Mouse (Mus musculus) heart, postnatal 10 days (tissue): ENCODE data around the gene Nepro. TPM values are rescaled to one million over a fixed set of nuclear protein-coding genes. Genes with fewer than 3 reads are reported as not detected.

Experiments used
- DNase-seq, 2 experiments: peaks; one replicate each; pipeline ENCODE4 v3.0.0; 2021
- intact Hi-C: fragments of 180-260 bp; cut with DNase I; formaldehyde crosslinking; loops from one replicate; pipeline ENCODE4 v1.15.1; 2025
- total RNA-seq, 2 experiments: library from RNA; stranded (reverse); gene quantifications; 2 replicates each; pipeline ENCODE4 v1.2.3; 2021

The Nepro gene
- total RNA-seq: 1 to 10 TPM; 5.4 to 5.9 TPM

- peak; percentile 97 for DNase-seq
- intact Hi-C loops: loop anchor here (10.0 kb wide), 1 partner anchor 301 kb away; no protein-coding TSS in a partner anchor
These were observed at the start of gene Nepro for GRCm38 (mm10) chr16:44724083-44724787. Nepro (plus strand) TSS chr16:44724301.

GRCm38 (mm10) chr16:44676357-44676756, 47.7 kb upstream of the Nepro start:
- intact Hi-C loops: no loop called here
- DNase-seq: no peak

GRCm38 (mm10) chr16:44679082-44679481, 45.0 kb upstream of the Nepro start:
- intact Hi-C loops: no loop called here
- no peak for DNase-seq

- intact Hi-C loops: no loop called here
- DNase-seq: no peak
These were observed 44.6 kb upstream of the Nepro start for GRCm38 (mm10) chr16:44679503-44679971.

DNA sequence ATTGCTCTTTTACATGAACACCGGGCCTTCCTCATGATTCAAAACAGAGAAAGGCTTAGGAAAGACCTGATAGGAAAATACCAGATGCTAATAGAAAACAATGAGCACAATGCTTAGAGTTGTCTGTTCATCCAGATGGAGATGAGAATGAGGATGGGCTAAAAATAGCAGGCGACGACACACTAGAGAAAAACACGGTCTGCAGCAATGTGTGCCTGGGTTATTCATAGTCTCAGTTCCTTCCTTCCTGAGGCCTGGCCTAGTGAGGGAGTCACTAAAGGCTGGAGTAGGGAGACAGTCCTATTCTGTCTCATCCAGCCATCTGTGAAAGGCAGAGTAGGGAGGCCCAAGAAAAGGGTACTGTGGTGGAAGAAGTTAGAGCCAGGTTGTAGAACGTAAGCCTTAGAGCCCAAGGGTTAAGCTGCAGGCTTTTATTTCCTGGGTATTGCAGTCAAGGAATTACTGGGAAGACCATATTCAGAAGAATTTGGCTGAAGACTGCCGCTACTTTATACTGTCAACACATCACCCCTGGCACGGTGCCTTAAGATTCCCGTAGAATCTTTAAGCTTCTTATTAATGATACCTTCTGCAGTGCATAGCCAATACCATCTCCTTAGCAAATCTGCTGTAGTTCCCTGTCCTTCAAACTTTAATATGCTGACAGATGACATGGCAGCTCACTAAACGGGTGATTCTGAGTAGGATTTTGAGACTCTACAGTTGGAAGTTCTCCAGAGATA, 43.2 kb upstream of the Nepro start:
- peak; percentile 59 to 61 for DNase-seq
- intact Hi-C loops: loop anchor here (5.0 kb wide), 1 partner anchor 34 kb away; no protein-coding TSS in a partner anchor

DNA sequence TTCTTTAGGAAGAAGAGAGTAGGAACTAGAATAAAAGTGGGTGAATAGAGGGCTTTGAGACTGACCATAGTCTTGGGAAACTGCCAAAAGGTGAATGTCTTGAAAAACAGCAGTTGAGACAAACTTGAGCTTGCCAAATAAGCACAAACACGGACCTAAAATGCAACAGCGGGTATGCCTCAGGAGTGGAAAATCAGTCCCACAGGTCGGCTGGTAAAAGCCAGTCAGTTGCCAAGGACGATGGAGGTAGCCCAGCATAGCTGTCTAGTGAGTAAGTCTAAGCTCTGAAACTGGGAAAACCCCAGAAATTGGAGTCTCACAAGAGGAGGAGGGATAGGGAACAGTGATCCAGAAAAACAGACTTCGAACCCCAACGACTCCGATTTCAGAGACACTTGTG, 39.5 kb upstream of the Nepro start:
- DNase-seq: no peak
- intact Hi-C loops: loop anchor here (5.0 kb wide), 1 partner anchor 37 kb away; no protein-coding TSS in a partner anchor

DNA sequence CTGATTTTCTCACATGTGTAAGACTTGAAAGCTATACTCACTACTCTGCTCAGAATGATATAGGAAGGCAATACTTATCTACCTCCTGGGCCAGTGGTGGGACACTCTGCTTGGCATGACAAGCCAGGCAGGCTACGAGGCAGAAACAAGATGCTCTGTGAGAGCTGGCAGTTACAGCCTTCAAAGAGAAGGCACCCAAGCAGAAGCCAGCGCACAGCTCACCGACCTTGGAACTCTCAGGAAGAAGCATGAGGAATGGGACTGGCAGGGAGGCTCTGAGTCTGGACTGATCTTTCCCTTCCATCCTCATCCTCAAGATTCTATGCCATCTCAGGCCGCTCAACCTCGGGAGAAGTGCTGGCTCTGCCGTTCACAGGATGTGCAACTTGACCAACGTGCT, 38.7 kb upstream of the Nepro start:
- DNase-seq: no peak
- intact Hi-C loops: no loop called here

GRCm38 (mm10) chr16:44686991-44687718, 36.9 kb upstream of the Nepro start:
- DNase-seq: no peak
- intact Hi-C loops: no loop called here

DNA sequence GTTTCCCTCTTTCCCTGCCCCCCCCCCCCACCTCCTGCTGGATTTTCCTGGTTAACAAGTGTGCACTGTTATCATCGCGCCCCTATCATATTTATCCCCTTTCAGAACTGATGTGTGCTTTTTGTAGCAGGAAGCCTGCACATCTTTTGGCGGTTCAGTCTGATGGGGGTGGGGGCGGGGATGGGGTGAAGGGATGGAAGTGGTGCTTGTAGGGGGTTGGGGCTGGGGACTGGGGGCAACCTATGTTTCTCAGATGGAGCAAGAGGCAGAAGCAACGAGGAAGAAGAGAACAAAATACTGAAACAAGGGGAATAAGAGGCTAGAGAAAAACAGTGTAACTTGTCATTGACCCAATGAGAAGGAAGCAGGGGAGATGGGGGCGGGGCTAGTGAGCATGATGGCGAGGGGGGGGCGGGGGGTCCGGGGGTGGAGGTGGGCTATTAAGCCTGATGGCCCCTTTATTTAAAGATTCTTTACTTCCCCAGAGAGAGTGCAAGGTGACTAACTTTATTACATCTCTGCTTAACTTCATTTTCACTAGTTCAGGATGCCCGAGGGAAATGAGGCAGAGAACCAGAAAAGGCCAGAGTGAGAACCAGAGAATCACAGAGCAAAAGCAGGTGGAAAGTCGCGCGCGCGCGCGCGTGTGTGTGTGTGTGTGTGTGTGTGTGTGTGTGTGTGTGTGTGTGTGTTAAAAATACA, 36.2 kb upstream of the Nepro start:
- intact Hi-C loops: no loop called here
- no peak for DNase-seq

- no peak for DNase-seq
- intact Hi-C loops: no loop called here
These were observed 35.6 kb upstream of the Nepro start for GRCm38 (mm10) chr16:44688507-44688906.

- DNase-seq: no peak
- intact Hi-C loops: no loop called here
These were observed 33.6 kb upstream of the Nepro start for GRCm38 (mm10) chr16:44690501-44690900.

DNA sequence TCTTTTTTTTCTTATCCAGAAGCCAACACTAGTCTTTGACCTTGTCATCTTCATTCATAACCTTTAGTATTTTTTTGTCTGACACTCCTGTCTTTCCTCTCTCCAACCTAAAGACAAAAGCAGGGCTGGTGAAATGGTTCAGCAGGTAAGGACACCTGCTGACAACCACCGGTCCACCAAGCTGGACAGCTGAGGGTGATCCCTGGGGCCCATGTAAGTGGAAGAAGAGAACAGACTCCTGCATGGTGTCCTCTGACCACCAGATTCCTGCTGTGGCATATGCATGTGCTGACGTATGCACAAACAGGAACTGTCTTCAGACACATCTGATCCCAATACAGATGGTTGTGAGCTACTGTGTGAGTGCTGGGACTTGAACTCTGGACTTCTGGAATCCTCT, 33.0 kb upstream of the Nepro start:
- DNase-seq: no peak
- intact Hi-C loops: no loop called here

DNA sequence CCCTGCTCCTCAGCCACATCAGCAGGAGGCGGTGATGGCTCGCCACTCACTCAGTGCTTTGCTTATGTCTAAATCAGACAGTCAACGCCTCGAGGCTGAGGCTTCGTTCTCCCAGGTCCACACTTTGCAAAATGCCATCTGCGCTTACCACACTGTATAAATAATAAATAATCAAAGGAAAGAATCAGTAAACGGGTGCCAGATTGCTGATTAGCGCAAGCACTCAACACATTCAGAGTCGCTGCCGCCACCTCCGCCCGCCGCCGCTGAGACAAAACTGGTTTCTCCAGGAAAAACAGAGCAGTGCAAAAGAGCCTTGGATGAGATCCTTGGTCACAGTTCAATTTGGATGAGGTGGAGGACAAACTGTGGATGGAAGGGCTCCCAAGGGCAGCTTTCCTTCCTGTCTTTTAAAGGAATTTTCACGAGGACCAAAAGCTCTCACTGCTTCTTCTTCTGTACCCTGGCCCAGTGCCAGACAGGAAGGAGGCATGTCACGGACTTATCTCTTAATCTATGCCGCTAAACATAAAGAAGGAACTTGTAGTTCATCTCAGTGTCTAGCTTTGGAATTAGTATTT, 32.5 kb upstream of the Nepro start:
- intact Hi-C loops: no loop called here
- peak; percentile 58 to 66 for DNase-seq

- intact Hi-C loops: no loop called here
These were observed 31.6 kb upstream of the Nepro start for GRCm38 (mm10) chr16:44692541-44692940.

DNA sequence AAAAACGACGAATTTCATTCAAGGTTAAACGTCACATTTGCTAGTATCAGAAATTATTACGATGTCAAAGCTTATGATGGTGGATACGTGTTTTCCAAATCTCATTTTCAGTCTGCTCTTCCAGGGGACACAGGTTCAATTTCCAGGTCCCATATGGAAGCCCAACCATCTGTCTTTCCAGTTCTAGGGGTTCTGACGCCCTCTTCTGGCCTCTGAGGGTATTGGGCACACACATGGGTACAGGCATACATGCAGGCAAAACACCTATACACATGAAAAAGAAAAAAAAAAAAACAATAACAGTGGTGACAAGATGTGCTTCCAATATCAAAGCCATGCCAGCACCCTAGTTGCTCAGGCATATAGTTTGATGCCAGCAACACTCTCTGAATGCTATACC, 30.4 kb upstream of the Nepro start:
- no peak for DNase-seq
- intact Hi-C loops: no loop called here

More at GRCm38 (mm10) chr16:44692541-44692940, 31.6 kb upstream of the Nepro start:
- DNase-seq: no peak

GRCm38 (mm10) chr16:44695214-44695858, 28.8 kb upstream of the Nepro start:
- intact Hi-C loops: no loop called here
- DNase-seq: no peak

DNA sequence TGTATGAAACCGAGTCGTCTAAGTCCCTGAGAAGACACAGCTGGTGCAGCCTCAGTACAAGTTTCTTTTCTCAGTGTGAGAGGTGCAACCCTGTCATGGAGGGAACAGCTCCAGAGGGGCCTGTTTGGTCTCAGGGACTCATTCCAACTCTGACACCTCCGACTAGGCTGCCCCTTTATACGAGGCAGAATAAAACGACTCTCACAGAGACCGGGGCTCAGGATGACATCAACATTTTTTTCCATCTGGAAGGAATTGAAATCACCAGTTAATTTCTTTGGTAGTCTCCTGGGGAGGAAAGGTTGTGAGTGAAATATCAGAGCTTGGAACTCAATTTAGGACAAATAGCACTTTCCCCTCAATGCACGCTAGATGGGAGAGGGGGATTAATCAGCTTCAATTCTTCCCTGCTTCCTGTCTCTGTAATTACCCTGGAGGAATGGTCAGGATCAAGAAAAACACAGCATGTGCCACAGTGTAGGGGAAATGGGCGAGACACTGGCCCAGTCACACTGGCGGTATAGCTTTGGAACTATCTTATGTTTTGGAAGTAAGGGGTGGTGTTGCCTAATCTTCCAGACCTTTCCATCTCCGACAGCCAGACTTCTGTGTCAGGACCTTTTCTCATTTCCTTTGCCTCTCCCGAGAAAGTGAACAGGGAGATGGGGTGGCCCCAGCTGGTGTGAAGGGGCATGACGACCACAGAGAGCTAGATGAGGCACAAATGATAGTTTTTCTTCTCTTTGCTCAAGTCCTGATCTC, 28.1 kb upstream of the Nepro start:
- peak; percentile 72 to 80 for DNase-seq
- intact Hi-C loops: no loop called here

DNA sequence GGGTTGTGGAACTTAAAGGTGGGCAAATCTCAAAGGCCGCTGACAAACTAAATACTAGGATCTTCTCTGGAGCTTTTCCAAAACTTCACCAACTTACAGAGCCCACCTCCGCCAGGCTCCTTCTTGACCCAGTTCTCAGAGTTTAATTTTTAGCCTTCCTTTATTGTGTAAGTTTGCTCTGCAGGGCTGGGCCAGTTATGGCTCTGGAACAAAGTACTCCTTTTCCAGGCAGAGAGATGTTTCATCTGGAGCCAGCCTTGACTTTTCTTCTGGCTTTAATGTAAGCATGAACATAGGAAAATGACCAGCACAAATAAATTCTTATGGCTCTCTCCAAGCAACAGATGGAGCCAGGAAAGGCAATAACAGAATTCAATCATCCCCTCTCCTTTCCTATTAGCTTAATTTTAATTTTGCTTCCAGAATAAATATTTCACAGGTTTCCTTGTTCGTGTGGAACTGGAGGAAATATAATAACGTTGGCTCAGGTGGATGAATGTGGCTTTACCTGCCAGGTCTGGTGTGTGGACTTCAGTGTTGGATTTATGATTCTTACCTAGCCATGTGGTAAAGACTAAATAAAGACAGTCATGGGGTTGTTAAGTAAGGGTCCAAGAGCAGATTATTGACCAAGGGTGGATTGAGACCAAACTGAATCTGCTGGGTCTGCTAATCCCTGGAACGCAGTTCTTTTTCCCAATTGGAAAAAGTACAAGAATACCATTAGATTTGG, 26.5 kb upstream of the Nepro start:
- DNase-seq: no peak
- intact Hi-C loops: no loop called here
